Mouse (Mus musculus) MEL-GATA-1-ER (cell line): ENCODE measurements around the gene Sgca.
"Not testable (repeated sequence)": the region's sequence is repeated elsewhere in the genome, so short reads cannot be mapped to it uniquely, and the experiment has no call there.

Experiments
- DNase-seq: peaks from one replicate; pipeline ENCODE4 v3.0.0-alpha.2; 2012; ENCODE audit warnings: low read depth; ENCODE audit errors: extremely low read depth

The Sgca gene

DNA sequence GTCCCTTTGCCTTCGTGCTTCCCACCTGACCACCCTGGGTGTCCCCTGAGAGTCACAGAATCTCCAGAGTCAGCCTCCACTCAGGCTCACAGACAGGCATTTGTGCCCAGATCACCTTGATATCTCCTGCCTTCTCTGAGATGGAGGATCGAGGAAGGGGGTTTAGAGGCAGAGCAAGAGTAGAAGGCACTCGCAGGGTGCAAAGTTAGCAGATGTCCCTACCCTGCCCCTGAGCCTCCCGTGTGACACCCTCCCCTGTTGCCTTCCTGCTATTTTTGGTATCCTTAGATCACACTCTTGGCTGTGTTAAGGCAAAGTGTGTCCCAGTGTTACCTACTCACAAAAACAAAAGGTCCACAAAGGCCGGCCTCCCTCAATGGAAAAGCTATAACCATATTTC lies at the start of gene Sgca:
Sgca (minus strand) TSS at position 129 of the 400 bp plus-strand sequence.
- DNase-seq, result no peak

- DNase-seq, result no peak
These were observed 49.3 kb upstream of the Sgca start for GRCm38 (mm10) chr11:95025227-95026012.

DNA sequence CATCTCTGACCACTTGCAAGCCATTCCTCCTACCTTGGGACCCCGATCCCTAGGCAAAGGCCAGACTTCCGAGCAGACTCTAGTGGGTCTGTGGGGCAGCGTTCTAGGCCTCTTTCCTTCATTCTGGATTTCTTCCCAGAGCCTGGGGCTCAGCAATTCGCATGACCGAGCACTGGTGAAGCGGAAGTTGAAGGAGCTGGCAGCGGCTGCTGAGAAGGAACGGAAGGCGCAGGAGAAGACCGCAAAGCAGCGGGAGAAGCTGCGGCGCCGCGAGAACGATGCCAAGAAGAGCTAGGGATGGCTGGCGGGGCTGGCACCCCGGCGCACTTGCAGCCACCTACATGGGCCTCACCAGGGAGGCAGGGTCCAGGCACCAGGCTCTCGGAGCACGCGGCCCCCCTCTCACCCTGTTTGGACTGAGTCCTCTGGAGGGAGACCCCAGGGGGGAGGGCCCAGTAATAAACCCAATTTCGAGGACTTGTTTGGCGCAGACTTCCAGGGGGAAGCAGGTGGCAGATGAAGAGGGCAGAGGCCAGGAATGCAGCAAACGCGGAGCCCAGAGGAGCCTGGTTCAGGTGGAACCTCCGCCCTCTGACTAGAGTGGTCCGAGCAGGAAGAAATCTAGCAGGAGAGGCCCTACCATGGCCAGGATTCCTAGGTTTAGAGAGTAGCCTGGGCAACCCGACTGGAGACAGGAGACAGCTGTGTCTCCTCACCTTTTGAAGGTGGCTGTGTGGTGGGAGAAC lies 48.5 kb upstream of the Sgca start:
- no peak for DNase-seq

DNA sequence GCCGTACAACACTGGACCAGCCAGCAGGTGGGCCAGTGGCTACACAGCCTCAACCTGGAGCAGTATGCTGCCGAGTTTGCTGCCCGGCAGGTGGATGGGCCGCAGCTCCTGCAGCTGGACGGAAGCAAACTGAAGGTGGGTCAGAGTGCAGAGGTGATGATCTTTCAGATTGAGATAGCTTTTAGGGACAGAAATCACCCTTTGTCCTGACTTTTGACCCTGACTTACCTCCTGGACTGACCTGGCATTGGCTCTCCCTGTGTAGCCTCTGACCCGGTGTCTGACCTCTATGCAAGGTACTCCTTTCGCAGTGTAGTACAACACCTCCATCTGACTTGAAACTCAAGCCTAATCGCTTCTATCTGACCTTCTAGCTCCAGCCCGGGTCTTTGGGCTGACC lies 47.4 kb upstream of the Sgca start:
- no peak for DNase-seq

DNA sequence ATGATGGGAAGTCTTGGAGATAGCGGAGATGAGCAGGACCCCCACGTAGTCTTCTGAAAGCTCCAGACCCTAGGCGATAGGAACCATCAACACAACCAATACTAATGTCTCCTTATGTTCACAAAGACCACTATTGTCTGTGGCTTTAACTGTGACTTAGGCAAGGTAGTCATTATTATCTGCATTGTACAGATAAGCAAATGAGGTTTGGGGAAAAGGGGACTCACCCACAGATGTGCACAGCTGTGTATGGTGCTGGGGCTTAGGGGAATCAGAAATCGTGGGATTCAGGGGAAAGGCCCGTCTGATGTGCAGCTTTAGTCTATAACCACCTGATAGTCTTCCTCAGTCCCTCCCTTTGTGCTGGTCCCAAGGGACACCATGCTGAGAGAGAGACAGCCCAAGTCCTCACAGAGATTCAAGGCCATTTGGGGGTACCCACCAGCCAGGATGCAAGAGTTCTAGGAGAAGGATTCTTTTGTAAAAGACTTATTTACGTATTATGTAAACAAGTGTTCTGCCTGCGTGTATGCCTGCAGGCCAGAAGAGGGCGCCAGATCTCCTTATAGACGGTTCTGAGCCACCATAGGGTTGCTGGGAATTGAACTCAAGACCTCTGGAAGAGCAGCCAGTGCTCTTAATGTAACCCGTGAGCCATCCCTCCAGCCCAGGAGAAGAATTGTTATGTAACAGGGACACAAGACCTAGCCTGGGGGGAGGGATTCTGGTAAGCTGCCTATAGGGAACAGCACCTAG lies 46.3 kb upstream of the Sgca start:
- no peak for DNase-seq

DNA sequence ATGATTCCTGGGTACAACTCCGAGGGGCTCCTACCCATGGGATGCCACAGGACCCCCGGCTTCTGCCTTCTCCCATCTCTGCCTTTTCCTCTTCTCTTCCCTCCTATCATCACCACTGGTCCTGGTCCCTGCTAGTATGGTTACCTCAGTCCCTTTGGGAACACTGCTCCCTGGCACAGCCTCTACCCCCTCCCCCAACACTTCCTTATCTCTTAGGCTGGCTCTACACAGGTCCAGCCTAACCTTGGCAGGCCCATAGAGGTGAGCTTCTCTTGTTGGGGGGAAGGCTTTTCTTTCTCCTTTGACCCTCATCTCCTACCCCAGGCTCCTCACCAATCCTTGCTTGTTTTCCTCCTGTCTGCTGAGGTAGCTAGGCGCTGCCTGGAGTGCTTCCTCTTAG lies 39.4 kb upstream of the Sgca start:
- no peak for DNase-seq

DNA sequence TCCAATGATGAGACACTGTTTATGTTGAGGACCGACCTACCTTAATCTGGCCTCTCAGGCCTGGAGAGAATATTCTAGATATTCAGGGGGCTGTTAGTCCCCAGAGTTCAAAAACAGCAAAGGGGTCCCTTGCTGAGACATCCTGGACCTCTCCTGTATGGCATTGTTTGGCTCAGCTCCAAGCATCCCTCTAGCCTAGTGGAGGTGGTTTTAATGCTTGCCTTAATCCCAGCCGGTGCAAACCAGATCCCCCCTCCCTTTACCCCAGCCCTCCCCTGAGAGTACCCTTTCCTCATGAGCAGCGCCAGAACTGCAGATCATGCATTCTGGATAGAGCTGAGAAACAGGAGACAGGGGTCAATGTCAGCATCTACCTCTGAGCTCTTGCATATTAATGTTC lies 36.4 kb upstream of the Sgca start:
- DNase-seq, result no peak

- peak; percentile 99 for DNase-seq
These were observed 35.9 kb upstream of the Sgca start for GRCm38 (mm10) chr11:95012075-95012474.

- no peak for DNase-seq
These were observed 35.3 kb upstream of the Sgca start for GRCm38 (mm10) chr11:95011416-95011815.

GRCm38 (mm10) chr11:95010841-95011403 lies 34.8 kb upstream of the Sgca start:
- not testable (repeated sequence) for DNase-seq

- no peak for DNase-seq
These were observed 34.1 kb upstream of the Sgca start for GRCm38 (mm10) chr11:95010141-95010739.

DNA sequence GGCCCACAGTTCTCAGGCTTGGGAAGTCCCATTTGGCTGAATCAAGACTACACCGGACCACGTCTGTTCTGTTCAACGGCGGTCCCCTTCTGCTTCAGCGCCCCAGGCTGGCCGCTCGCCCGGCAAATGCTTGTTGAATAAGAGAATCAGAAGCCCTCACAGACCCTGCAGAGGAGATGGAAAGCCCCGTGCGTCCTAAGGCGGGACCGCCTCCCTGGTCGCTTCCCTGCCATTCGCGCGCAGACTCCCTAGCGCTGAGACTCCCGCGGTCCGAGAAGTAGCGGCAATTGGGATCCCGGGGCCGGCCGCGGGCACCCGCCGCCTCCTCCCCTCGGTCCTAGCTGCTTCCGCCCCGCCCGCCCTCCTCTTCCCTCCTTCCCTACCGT lies 33.5 kb upstream of the Sgca start, which contains the start of gene Samd14:
Samd14 (plus strand) TSS at position 251 of the 386 bp plus-strand sequence.
- DNase-seq, result no peak

DNA sequence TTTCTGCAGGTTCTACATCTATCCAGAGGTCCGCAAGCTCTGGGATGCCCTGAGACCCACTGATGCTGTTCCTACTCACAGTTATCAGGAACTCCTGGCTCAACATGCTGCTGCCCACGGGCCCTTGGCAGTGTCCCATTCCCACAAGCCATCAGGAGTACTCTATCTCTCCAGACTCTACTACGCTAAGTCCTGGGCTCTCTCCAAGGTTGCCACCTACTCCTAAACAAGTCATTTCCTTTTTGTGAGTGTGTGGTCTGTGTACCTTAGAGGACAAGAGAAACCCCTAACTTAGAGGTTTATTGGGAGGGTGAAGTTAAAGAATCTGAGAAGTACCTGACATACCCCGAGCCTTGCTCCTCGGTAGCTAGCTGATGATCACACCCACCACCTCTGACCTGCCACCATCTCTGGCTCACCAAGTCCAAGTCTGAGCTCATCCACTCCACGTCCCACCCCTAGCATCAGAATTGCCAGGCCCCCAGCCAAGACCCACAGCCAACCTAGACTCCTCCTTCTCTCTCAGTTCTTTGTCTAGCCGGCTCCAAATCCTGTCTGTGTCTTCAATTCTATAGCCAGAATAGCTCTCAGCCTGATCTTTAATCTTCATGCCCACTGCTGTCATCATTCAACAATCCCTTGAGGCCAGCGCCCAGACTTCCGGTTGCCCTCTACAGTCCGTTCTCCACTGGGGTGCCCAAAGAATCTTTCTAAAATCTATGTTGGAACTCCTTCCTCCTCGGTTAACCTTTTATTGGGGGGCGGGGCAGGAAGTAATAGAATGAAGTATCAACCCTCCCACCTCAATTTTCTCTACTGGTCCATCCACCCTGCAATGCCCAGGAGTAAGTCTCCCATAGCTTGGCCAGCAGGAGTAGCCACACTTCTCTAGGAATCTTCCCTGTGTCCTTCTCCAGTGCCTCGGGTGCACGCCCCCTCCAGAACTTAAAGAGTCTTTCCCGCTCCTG lies 32.8 kb upstream of the Sgca start:
- DNase-seq, result no peak

- DNase-seq, result no peak
These were observed 31.3 kb upstream of the Sgca start for GRCm38 (mm10) chr11:95007418-95007817.

GRCm38 (mm10) chr11:95006525-95007219 lies 30.5 kb upstream of the Sgca start:
- DNase-seq, result no peak

GRCm38 (mm10) chr11:95006038-95006437 lies 29.9 kb upstream of the Sgca start:
- no peak for DNase-seq

DNA sequence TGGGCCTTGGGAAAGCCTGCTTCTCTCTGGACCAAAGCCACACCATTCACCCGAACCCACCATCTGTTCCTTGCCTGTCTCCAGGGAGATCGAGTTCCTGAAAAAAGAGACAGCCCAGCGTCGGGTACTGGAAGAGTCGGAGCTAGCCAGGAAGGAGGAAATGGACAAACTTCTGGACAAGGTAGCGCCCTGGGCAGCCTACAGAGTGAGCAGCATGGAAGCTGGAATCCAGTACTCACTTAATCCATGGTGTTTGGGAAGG lies 28.7 kb upstream of the Sgca start:
- DNase-seq, result no peak

DNA sequence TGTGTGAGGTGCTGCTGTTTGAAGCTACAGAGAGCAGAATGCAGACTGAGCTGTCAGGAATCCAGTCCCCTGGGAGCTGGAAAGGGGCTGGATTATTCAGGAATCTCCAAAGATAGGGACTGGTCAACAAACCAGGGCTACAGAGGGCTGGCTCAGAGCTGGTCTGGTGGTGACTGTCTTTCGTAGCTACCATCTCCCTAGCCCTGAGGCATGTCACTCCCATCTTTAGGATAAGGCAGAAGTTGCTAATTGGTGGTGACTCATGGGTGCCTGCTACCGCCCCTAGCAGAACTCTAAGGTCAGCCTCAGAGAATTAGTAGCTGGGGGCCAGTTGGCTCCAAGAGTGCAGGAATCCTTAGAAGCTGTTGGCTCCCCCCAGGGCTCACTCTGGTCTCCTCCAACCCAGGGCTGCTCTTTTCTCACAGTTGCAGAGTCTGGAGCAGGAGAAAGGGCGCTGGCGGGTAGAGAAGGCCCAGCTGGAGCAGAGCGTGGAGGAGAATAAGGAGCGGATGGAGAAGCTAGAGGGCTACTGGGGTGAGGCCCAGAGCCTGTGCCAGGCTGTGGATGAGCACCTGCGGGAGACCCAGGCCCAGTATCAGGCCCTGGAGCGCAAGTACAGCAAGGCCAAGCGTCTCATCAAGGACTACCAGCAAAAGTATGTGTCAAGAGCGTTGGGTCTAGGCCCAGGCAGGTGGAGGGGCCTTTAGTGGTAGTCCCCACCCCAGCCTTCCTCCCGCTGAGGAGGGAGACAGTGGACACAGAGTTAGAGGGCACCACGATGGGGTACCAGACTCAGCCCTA lies 28.2 kb upstream of the Sgca start:
- DNase-seq, result no peak

GRCm38 (mm10) chr11:95002705-95003104 lies 26.6 kb upstream of the Sgca start:
- no peak for DNase-seq
